Comparison of ENCODE assay signal across 8 mouse cellular contexts in genomic region chr6:92091130-92091591, GRCm38 (mm10). TPM values are rescaled to one million over a fixed set of nuclear protein-coding genes. Genes with fewer than 3 reads are reported as not detected.
DNase-seq lines count a peak whose midpoint lies in the region; ATAC-seq and TF ChIP-seq lines count a peak whose summit lies in the region.

TSS of gene Nr2c2 (plus strand) at chr6:92091390.

- peak within 1 kb of the TSS; percentile 82 for H3K4me2 ChIP-seq in forebrain, embryonic 16.5 days (ENCODE audit: low read length)
- H3K4me2 ChIP-seq in neural tube, embryonic 15.5 days = peak within 1 kb of the TSS; percentile 71

- TF ChIP-seq CTCF in G1E (IDR thresholded peaks at IDR 0.05; ENCODE audit: low read depth, low read length) = no peak
- TF ChIP-seq CTCF in layer of hippocampus, adult 2 months (conservative IDR thresholded peaks at IDR 0.05) = no peak
- TF ChIP-seq CTCF in lung, adult 2 months (IDR thresholded peaks at IDR 0.05; ENCODE audit: insufficient read depth, low read length) = no peak

- no peaks in the 10 kb centered on the region for H3K27me3 ChIP-seq in G1E (ENCODE audit: insufficient read depth, low read length)
- H3K27me3 ChIP-seq in forebrain, embryonic 16.5 days (replicated peaks; ENCODE audit: control insufficient read depth, insufficient read depth, low read length) = no peaks in the 10 kb centered on the region
- no peaks in the 10 kb centered on the region for H3K27me3 ChIP-seq in neural tube, embryonic 15.5 days (replicated peaks)

- under 1% methylated on average over 40 of the region's 58 CpGs for WGBS in forebrain, embryonic 16.5 days
- under 1% methylated on average over 49 of the region's 58 CpGs for WGBS in lung, adult 2 months
- WGBS in neural tube, embryonic 15.5 days = 0% methylated on average over 23 of the region's 58 CpGs

- DNase-seq in G1E (ENCODE audit: low spot score) = peak; percentile 78
- DNase-seq in cerebellum, adult 18-20 months = peak; percentile 88 to 94
- DNase-seq in heart, postnatal 25 days (ENCODE audit: low spot score) = peak; percentile 79
- DNase-seq in layer of hippocampus, adult 2 months (ENCODE audit: low spot score in 2 of 2) = peak; percentile 87
- peak; percentile 84 for DNase-seq in lung, adult 2 months
- DNase-seq in testis, postnatal 10 days (ENCODE audit: low spot score) = peak; percentile 92

- peaks cover 8% of the 10 kb centered on the region for H3K36me3 ChIP-seq in G1E (replicated peaks)
- no peaks in the 10 kb centered on the region for H3K36me3 ChIP-seq in forebrain, embryonic 16.5 days (ENCODE audit: control insufficient read depth, insufficient read depth)
- H3K36me3 ChIP-seq in neural tube, embryonic 15.5 days = no peaks in the 10 kb centered on the region

- no peak for ATAC-seq in G1E (ENCODE audit: extremely low read depth, insufficient number of reproducible peaks, low FRiP score, poor library complexity, severe bottlenecking)
- peak; percentile 74 for ATAC-seq in forebrain, embryonic 16.5 days
- ATAC-seq in neural tube, embryonic 15.5 days (ENCODE audit: low FRiP score) = peak; percentile 82

- peaks cover 35% of the 10 kb centered on the region for H3K4me1 ChIP-seq in G1E (ENCODE audit: insufficient read depth, low read depth, low read length)
- peaks cover 27% of the 10 kb centered on the region for H3K4me1 ChIP-seq in forebrain, embryonic 16.5 days (replicated peaks; ENCODE audit: control insufficient read depth, insufficient read depth, low read length)
- peaks cover 12% of the 10 kb centered on the region for H3K4me1 ChIP-seq in lung, adult 2 months (ENCODE audit: control insufficient read depth, insufficient read depth, low read length)
- H3K4me1 ChIP-seq in neural tube, embryonic 15.5 days = peaks cover 36% of the 10 kb centered on the region

- H3K4me3 ChIP-seq in G1E (ENCODE audit: low read depth, low read length) = peak within 1 kb of the TSS; percentile 91
- peak within 1 kb of the TSS; percentile 90 for H3K4me3 ChIP-seq in forebrain, embryonic 16.5 days (replicated peaks; ENCODE audit: low read length)
- H3K4me3 ChIP-seq in layer of hippocampus, adult 2 months = peak within 1 kb of the TSS; percentile 69
- peak within 1 kb of the TSS; percentile 99 for H3K4me3 ChIP-seq in lung, adult 2 months (replicated peaks; ENCODE audit: extremely low read depth, low read depth, low read length)
- H3K4me3 ChIP-seq in neural tube, embryonic 15.5 days (replicated peaks) = peak within 1 kb of the TSS; percentile 88

- TF ChIP-seq POLR2A in lung, adult 2 months (IDR thresholded peaks at IDR 0.05; ENCODE audit: borderline replicate concordance, extremely low read depth, low read depth, low read length) = peak; percentile 54; the same call in 1 of the 2 replicates

- no peaks in the 10 kb centered on the region for H3K9me3 ChIP-seq in G1E (replicated peaks)
- H3K9me3 ChIP-seq in forebrain, embryonic 16.5 days (ENCODE audit: control insufficient read depth, low read length) = no peaks in the 10 kb centered on the region
- H3K9me3 ChIP-seq in neural tube, embryonic 15.5 days (replicated peaks) = no peaks in the 10 kb centered on the region

- H3K27ac ChIP-seq in forebrain, embryonic 16.5 days (ENCODE audit: low read length) = peak within 1 kb of the TSS; percentile 97
- H3K27ac ChIP-seq in layer of hippocampus, adult 2 months = peak within 1 kb of the TSS; percentile 98
- H3K27ac ChIP-seq in neural tube, embryonic 15.5 days (replicated peaks) = peak within 1 kb of the TSS; percentile 99

- H3K9ac ChIP-seq in forebrain, embryonic 16.5 days (replicated peaks; ENCODE audit: low read depth, low read length) = peak within 1 kb of the TSS; percentile 95
- H3K9ac ChIP-seq in neural tube, embryonic 15.5 days (replicated peaks) = peak within 1 kb of the TSS; percentile 94

- intact Hi-C loops in heart, postnatal 25 days (cut with DNase I) = loop anchor here (5.0 kb wide), 1 partner anchor 91 kb away; the partner anchor contains the start of gene Mrps25

RNA-seq across cellular contexts. Expression of gene Nr2c2, which starts in this region (rescaled TPM):
- 48.0 and 60.9 TPM in 2 replicates for total RNA-seq in G1E (2014; fragmentation: Nextera tagmentation)
- total RNA-seq in G1E (2017) = 43.1 and 47.9 TPM in 2 replicates
- polyA plus RNA-seq in G1E (2012) = 4.5 and 5.6 TPM in 2 replicates
- 21.5 and 25.8 TPM in 2 replicates for polyA plus RNA-seq in forebrain, embryonic 16.5 days (2015; fragmentation: Nextera tagmentation; extraction: Ambion mirVana)
- total RNA-seq in heart, postnatal 25 days (2021) = 10 to 100 TPM; 23.4 to 27.6 TPM
- total RNA-seq in layer of hippocampus, adult 2 months (2021) = 10 to 100 TPM; 88.6 to 92.3 TPM
- polyA plus RNA-seq in lung, adult 2 months (2012; rRNA removed) = 15.0 and 22.1 TPM in 2 replicates
- polyA plus RNA-seq in neural tube, embryonic 15.5 days (2015; fragmentation: Nextera tagmentation; extraction: Ambion mirVana) = 26.7 and 34.5 TPM in 2 replicates
